Mouse (Mus musculus) embryonic fibroblast, embryonic 13.5 days (primary cell): ENCODE measurements around the gene Fabp3.

Experiments used
- CTCF ChIP-seq: IDR thresholded peaks from 2 replicates; pipeline ENCODE4 v1.5.1; 2011; ENCODE audit warnings: mild to moderate bottlenecking, control low read depth, low read length, moderate library complexity, borderline replicate concordance; ENCODE audit not compliant: insufficient read depth
- POLR2A ChIP-seq: IDR thresholded peaks from 2 replicates; pipeline ENCODE4 v1.6.1; 2011; ENCODE audit warnings: low read depth, mild to moderate bottlenecking, control low read depth, low read length, moderate library complexity

DNA sequence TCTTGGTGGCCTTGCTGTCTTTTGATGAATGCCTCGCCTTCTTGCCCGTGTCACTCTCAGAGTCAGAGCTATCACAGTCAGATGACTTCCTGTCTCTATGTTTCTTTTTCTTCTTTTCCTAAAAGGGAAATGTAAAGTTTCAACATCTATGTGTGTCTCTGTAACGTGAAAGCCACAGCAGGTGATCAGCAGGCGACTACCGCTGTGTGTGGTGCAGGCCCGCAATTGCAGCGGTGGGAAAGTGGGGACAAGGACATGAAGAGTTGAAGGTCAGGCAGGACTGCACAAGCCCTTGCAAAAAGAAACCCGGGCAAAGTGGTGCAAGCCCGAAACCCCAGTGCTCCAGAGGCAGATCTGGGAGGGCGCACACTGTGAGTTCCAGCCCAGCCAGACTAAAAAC is 8.3 kb downstream of the Fabp3 start:
- TF ChIP-seq POLR2A (no peak), CTCF (no peak)
